Comparison of ENCODE assay signal across 33 mouse cellular contexts in genomic region chr6:55321518-55321917, GRCm38 (mm10). TPM values are rescaled to one million over a fixed set of nuclear protein-coding genes. Genes with fewer than 3 reads are reported as not detected.
A peak's percentile ranks its signal among the peaks of the same experiment; 100 is the strongest.
DNase-seq lines count a peak whose midpoint lies in the region; ATAC-seq lines count a peak whose summit lies in the region.
"Had no signal": no experiment of that assay in that cellular context is flagged by ENCODE, and none has a peak within 500 bp of the region (broad histone marks: within the 10 kb centered on the region; RNA-seq: fewer than 3 reads in every experiment).

No protein-coding gene starts in this region.

- no peak overlapping the region for H3K9ac ChIP-seq in midbrain, embryonic 11.5 days (ENCODE audit: low read length)
- peak overlapping the region; percentile 42; the same call in 1 of the 2 replicates for H3K9ac ChIP-seq in liver, embryonic 15.5 days
- H3K9ac ChIP-seq in forebrain, embryonic 13.5 days = no peak overlapping the region
- H3K9ac ChIP-seq: embryonic facial prominence, embryonic 12.5 days; heart, embryonic 13.5 days; hindbrain, embryonic 13.5 days; limb, embryonic 13.5 days; lung, embryonic 15.5 days; neural tube, embryonic 13.5 days had no signal

- no peak for DNase-seq in midbrain, embryonic 11.5 days (ENCODE audit: low spot score, missing footprints)
- DNase-seq in midbrain, embryonic 10.5 days (ENCODE audit: low spot score) = no peak
- no peak for DNase-seq in layer of hippocampus, adult 9-11 months
- no peak for DNase-seq in frontal cortex, postnatal 14 days (ENCODE audit: low spot score in 2 of 2)
- DNase-seq: adrenal gland, adult 8-10 months; cerebellum, adult 18-20 months; cerebellum, postnatal 25 days; gastrocnemius, postnatal 14 days; kidney, adult 2 months; kidney, postnatal 25 days; layer of hippocampus, postnatal 36 days; right cerebral cortex, adult 18-20 months; thymus, postnatal 14 days had no signal

- no peaks in the 10 kb centered on the region for H3K4me1 ChIP-seq in midbrain, embryonic 11.5 days (ENCODE audit: control insufficient read depth, insufficient read depth, low read length)
- H3K4me1 ChIP-seq in midbrain, embryonic 10.5 days = peaks cover 11% of the 10 kb centered on the region
- peaks cover 87% of the 10 kb centered on the region for H3K4me1 ChIP-seq in liver, embryonic 15.5 days (replicated peaks)
- no peaks in the 10 kb centered on the region for H3K4me1 ChIP-seq in forebrain, embryonic 13.5 days
- H3K4me1 ChIP-seq: limb, embryonic 13.5 days; neural tube, embryonic 13.5 days had no signal

- no peaks in the 10 kb centered on the region for H3K36me3 ChIP-seq in midbrain, embryonic 11.5 days (ENCODE audit: control insufficient read depth, insufficient read depth, low read length)
- H3K36me3 ChIP-seq in midbrain, embryonic 10.5 days = peaks cover 19% of the 10 kb centered on the region
- no peaks in the 10 kb centered on the region for H3K36me3 ChIP-seq in liver, embryonic 15.5 days (replicated peaks)
- peaks cover 7% of the 10 kb centered on the region; the same call in 1 of the 2 replicates for H3K36me3 ChIP-seq in forebrain, embryonic 13.5 days (ENCODE audit: poor library complexity, severe bottlenecking)
- H3K36me3 ChIP-seq: heart, embryonic 13.5 days; lung, embryonic 15.5 days; neural tube, embryonic 13.5 days had no signal

- H3K27me3 ChIP-seq in midbrain, embryonic 11.5 days (ENCODE audit: control insufficient read depth, insufficient read depth, low read length) = no peaks in the 10 kb centered on the region
- H3K27me3 ChIP-seq in midbrain, embryonic 10.5 days (ENCODE audit: low read depth, poor library complexity, severe bottlenecking) = no peaks in the 10 kb centered on the region; the same call in 1 of the 2 replicates
- no peaks in the 10 kb centered on the region for H3K27me3 ChIP-seq in liver, embryonic 15.5 days
- no peaks in the 10 kb centered on the region for H3K27me3 ChIP-seq in forebrain, embryonic 13.5 days
- H3K27me3 ChIP-seq: embryonic facial prominence, embryonic 12.5 days; heart, embryonic 13.5 days; limb, embryonic 13.5 days; lung, embryonic 15.5 days; neural tube, embryonic 13.5 days had no signal

- 75% methylated on average over 6 of the region's 6 CpGs for WGBS in midbrain, embryonic 11.5 days
- 80% methylated on average over 6 of the region's 6 CpGs for WGBS in midbrain, embryonic 10.5 days
- 39% methylated on average over 6 of the region's 6 CpGs for WGBS in liver, embryonic 15.5 days (ENCODE audit: insufficient replicate concordance)
- 79% methylated on average over 6 of the region's 6 CpGs for WGBS in forebrain, embryonic 13.5 days

- H3K4me3 ChIP-seq in midbrain, embryonic 11.5 days (ENCODE audit: low read depth, low read length) = no peak overlapping the region
- no peak overlapping the region for H3K4me3 ChIP-seq in midbrain, embryonic 10.5 days
- H3K4me3 ChIP-seq in liver, embryonic 15.5 days (replicated peaks) = 0 out of 2 replicates have a peak overlapping the region, but pooled peaks have one; percentile 5
- H3K4me3 ChIP-seq in forebrain, embryonic 13.5 days = no peak overlapping the region
- H3K4me3 ChIP-seq: embryonic facial prominence, embryonic 12.5 days; heart, embryonic 13.5 days; hindbrain, embryonic 13.5 days; layer of hippocampus, adult 2 months; limb, embryonic 13.5 days; lung, embryonic 15.5 days; myocyte; neural tube, embryonic 13.5 days had no signal

- no peak overlapping the region for H3K4me2 ChIP-seq in midbrain, embryonic 11.5 days
- H3K4me2 ChIP-seq in liver, embryonic 15.5 days = peak overlapping the region; percentile 54
- H3K4me2 ChIP-seq in forebrain, embryonic 13.5 days = no peak overlapping the region
- H3K4me2 ChIP-seq: embryonic facial prominence, embryonic 12.5 days; heart, embryonic 13.5 days; hindbrain, embryonic 13.5 days; limb, embryonic 13.5 days; lung, embryonic 15.5 days; neural tube, embryonic 13.5 days had no signal

- H3K27ac ChIP-seq in midbrain, embryonic 11.5 days (ENCODE audit: low read depth, low read length) = no peak overlapping the region
- H3K27ac ChIP-seq in midbrain, embryonic 10.5 days (replicated peaks) = no peak overlapping the region
- peak overlapping the region; percentile 92 for H3K27ac ChIP-seq in liver, embryonic 15.5 days (replicated peaks)
- no peak overlapping the region for H3K27ac ChIP-seq in forebrain, embryonic 13.5 days
- H3K27ac ChIP-seq: embryonic facial prominence, embryonic 12.5 days; hindbrain, embryonic 13.5 days; layer of hippocampus, adult 2 months; limb, embryonic 13.5 days; lung, embryonic 15.5 days; neural tube, embryonic 13.5 days had no signal

- H3K9me3 ChIP-seq in midbrain, embryonic 11.5 days (ENCODE audit: control insufficient read depth, low read length) = no peaks in the 10 kb centered on the region
- no peaks in the 10 kb centered on the region for H3K9me3 ChIP-seq in midbrain, embryonic 10.5 days (replicated peaks)
- no peaks in the 10 kb centered on the region for H3K9me3 ChIP-seq in liver, embryonic 15.5 days (replicated peaks)
- H3K9me3 ChIP-seq in forebrain, embryonic 13.5 days (replicated peaks) = no peaks in the 10 kb centered on the region
- H3K9me3 ChIP-seq: embryonic facial prominence, embryonic 12.5 days; heart, embryonic 13.5 days; hindbrain, embryonic 13.5 days; limb, embryonic 13.5 days; lung, embryonic 15.5 days; neural tube, embryonic 13.5 days had no signal

- ATAC-seq in midbrain, embryonic 11.5 days (ENCODE audit: low FRiP score) = 0 out of 2 replicates have a peak, but pooled peaks have one; percentile 8
- ATAC-seq in erythroblast, adult 5-6 weeks (replicated peaks; ENCODE audit: low FRiP score, poor library complexity, severe bottlenecking) = peak; percentile 43
- ATAC-seq in erythroid progenitor cell, adult 5-6 weeks (replicated peaks; ENCODE audit: low FRiP score, poor library complexity, severe bottlenecking) = peak; percentile 50
- ATAC-seq in liver, embryonic 15.5 days (ENCODE audit: insufficient read depth) = peak; percentile 73
- ATAC-seq in forebrain, embryonic 13.5 days = no peak

RNA-seq across cellular contexts. Expression of gene Aqp1, which starts 14.7 kb away (rescaled TPM):
- 0.38 and 0.48 TPM in 2 replicates for polyA plus RNA-seq in midbrain, embryonic 11.5 days (2014; fragmentation: Nextera tagmentation; extraction: Ambion mirVana)
- 0.56 and 1.1 TPM in 2 replicates for polyA plus RNA-seq in midbrain, embryonic 10.5 days (2016; fragmentation: Nextera tagmentation; extraction: Ambion mirVana)
- total RNA-seq in erythroblast, adult 5-6 weeks (2015; ENCODE audit: low replicate concordance) = 183 and 231 TPM in 2 replicates
- total RNA-seq in erythroblast, adult 5-6 weeks (2017; ENCODE audit: low replicate concordance) = 447 and 529 TPM in 2 replicates
- total RNA-seq in erythroid progenitor cell, adult 5-6 weeks (2015; ENCODE audit: low replicate concordance) = 700 and 745 TPM in 2 replicates
- total RNA-seq in erythroid progenitor cell, adult 5-6 weeks (2017; ENCODE audit: low replicate concordance) = 1,033 and 1,282 TPM in 2 replicates
- 75.8 and 85.1 TPM in 2 replicates for polyA plus RNA-seq in liver, embryonic 15.5 days (2015; fragmentation: Nextera tagmentation; extraction: Ambion mirVana)
- polyA plus RNA-seq in forebrain, embryonic 13.5 days (2015; fragmentation: Nextera tagmentation; extraction: Ambion mirVana) = 1.7 and 4.2 TPM in 2 replicates

RNA-seq across cellular contexts. Expression of gene Ghrhr, which starts 54.6 kb away (rescaled TPM):
- not detected in 2 replicates for polyA plus RNA-seq in midbrain, embryonic 11.5 days (2014; fragmentation: Nextera tagmentation; extraction: Ambion mirVana)
- polyA plus RNA-seq in midbrain, embryonic 10.5 days (2016; fragmentation: Nextera tagmentation; extraction: Ambion mirVana) = not detected in 2 replicates
- total RNA-seq in erythroblast, adult 5-6 weeks (2015; ENCODE audit: low replicate concordance) = 0.63 TPM in 1 of 2 replicates, not detected in the other
- 0.28 TPM in 1 of 2 replicates, not detected in the other for total RNA-seq in erythroblast, adult 5-6 weeks (2017; ENCODE audit: low replicate concordance)
- total RNA-seq in erythroid progenitor cell, adult 5-6 weeks (2015; ENCODE audit: low replicate concordance) = 0.84 TPM in 1 of 2 replicates, not detected in the other
- not detected in 2 replicates for total RNA-seq in erythroid progenitor cell, adult 5-6 weeks (2017; ENCODE audit: low replicate concordance)
- 0.08 TPM in 1 of 2 replicates, not detected in the other for polyA plus RNA-seq in liver, embryonic 15.5 days (2015; fragmentation: Nextera tagmentation; extraction: Ambion mirVana)
- polyA plus RNA-seq in forebrain, embryonic 13.5 days (2015; fragmentation: Nextera tagmentation; extraction: Ambion mirVana) = not detected in 2 replicates
- total RNA-seq: adrenal gland, adult 8-10 months; gastrocnemius, postnatal 14 days; heart, adult 18-20 months; heart, postnatal 14 days; layer of hippocampus, adult 2 months; layer of hippocampus, postnatal 36 days; left cerebral cortex, postnatal 10 days; megakaryocyte-erythroid progenitor cell, adult 5-6 weeks; MEL had no signal
- polyA plus RNA-seq: C2C12; embryonic facial prominence, embryonic 12.5 days; forebrain, embryonic 16.5 days; heart, embryonic 13.5 days; hindbrain, embryonic 13.5 days; limb, embryonic 13.5 days; myocyte; neural tube, embryonic 13.5 days; testis, adult 2 months had no signal

Comparison
In these comparisons a context has a peak if more than half of its experiments do, and no peak if none do; other contexts are left out.
1. RNA of gene Aqp1, which starts 14.7 kb away (polyA plus RNA-seq): 75.8 to 85.1 TPM in liver, embryonic 15.5 days; 1.7 to 4.2 TPM in forebrain, embryonic 13.5 days, 0.56 to 1.1 TPM in midbrain, embryonic 10.5 days and 0.38 to 0.48 TPM in midbrain, embryonic 11.5 days; every median in the first group is over 10 times any median in the second.